Mouse (Mus musculus): ENCODE measurements around the gene Atp11a. TPM values are rescaled to one million over a fixed set of nuclear protein-coding genes. Genes with fewer than 3 reads are reported as not detected.

The Atp11a gene
- polyA plus RNA-seq, 1 experiment from 2014 or later = 10.4 TPM

DNA sequence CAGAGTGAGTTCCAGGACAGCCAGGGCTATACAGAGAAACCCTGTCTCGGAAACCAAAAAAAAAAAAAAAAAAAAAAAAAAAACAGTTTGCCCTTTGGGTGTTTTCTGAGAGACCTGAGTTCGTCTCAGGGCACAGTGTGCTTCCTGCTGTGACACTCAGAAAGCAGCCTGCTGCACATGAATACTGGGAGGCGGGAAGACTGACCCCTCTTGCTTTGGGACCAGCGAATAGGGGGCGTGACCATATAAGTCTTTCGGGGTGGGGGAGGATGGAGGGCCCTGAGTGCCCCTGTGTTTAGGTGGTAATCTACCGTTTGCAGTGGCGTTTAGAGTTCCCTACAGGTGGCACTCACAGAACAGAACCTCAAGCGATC is 116.2 kb downstream of the Atp11a start:
- peak overlapping the region; percentile 67 for H3K9ac ChIP-seq
- WGBS = 18% methylated on average over 9 of the region's 9 CpGs

DNA sequence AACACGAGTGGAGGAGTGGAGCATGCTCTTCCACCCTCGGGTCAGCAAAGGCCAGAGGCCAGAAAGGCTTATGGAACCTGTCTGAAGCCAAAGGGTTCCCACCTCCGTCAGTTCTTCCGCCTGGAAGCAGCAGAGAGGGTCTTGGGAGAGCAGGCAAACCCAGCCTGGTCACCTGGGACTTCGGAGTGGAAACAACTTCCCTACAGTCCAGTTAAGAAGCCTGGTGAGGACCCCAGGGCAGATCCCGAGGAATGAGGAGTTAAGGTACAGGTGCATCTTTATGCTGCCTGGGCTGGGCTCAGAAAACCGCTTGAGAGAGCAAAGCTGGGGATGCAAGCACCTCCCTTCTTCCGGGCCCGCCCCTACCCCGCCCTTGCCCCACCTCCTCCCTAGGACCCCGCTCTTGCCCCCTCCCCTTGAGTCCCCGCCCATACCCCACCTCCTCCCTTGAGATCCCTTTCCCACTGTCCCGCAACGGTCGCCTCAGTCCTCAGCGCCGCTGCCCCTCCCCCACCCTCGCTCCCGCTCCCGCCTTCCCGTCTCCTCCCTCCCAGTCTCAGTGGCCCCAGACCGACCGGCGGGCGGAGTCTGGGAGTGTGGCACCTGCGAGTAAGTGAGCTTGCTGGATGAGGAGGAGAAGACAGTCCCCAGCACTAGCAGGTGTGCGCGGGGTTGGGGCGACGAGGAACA is 116.7 kb downstream of the Atp11a start, which contains the start of gene Mcf2l:
TSS of gene Mcf2l (plus strand) at position 450 of the 690 bp plus-strand sequence.
- WGBS = 2% methylated on average over 29 of the region's 30 CpGs
- Histone ChIP-seq H3K27me3 (replicated peaks) (peaks cover 51% of the 10 kb centered on the region), H3K9ac (peak within 1 kb of the TSS; percentile 67), H3K4me3 (peak within 1 kb of the TSS; percentile 65), H3K9me3 (no peaks in the 10 kb centered on the region), H3K27ac (replicated peaks) (no peak within 1 kb of the TSS), H3K4me2 (peak within 1 kb of the TSS; percentile 87), H3K4me1 (peaks cover 26% of the 10 kb centered on the region), H3K36me3 (no peaks in the 10 kb centered on the region)
- ATAC-seq (ENCODE audit: extremely low read depth, insufficient number of reproducible peaks, low FRiP score, low TSS enrichment) = peak; percentile 37; the same call in 1 of the 2 replicates

More for the DNA sequence above, 116.2 kb downstream of the Atp11a start:
- Histone ChIP-seq H3K9me3 (no peaks in the 10 kb centered on the region), H3K4me3 (peak overlapping the region; percentile 65), H3K27ac (replicated peaks) (no peak overlapping the region), H3K36me3 (no peaks in the 10 kb centered on the region), H3K4me2 (peak overlapping the region; percentile 87), H3K4me1 (peaks cover 23% of the 10 kb centered on the region), H3K27me3 (replicated peaks) (peaks cover 50% of the 10 kb centered on the region)
- no peak for ATAC-seq (ENCODE audit: extremely low read depth, insufficient number of reproducible peaks, low FRiP score, low TSS enrichment)

DNA sequence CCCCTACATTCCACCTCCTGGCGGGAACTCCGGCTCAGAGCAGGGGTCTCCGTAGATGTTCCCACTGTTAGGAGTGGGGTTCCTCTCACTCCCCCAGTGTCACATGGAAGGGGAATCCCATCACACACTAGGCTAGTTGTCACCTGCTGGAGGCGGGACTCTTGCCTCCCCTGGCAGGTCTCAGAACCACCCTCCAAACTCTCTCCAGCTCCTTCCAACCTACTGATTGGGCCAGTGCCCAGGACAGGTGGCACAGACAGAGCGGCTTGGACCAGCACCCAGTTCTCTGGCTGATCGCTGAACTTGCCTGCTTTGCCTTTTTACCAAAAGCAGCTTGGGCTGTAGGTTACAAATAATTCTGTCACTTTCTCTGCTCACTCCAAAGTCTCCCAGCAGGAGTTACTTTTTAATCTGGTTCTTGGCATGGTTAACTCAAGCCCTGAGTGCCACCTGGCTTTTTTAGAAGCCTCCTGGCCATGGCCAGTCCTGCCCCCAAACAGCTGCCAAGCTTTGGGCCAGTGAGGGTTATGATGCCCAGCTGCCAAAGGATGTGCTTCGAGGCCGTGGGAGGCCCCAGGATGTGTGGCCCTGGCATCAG is 117.5 kb downstream of the Atp11a start:
- Histone ChIP-seq H3K27ac (replicated peaks) (no peak overlapping the region), H3K9ac (peak overlapping the region; percentile 67), H3K9me3 (no peaks in the 10 kb centered on the region), H3K27me3 (replicated peaks) (peaks cover 51% of the 10 kb centered on the region), H3K4me1 (peaks cover 34% of the 10 kb centered on the region), H3K36me3 (no peaks in the 10 kb centered on the region), H3K4me3 (peak overlapping the region; percentile 65), H3K4me2 (peak overlapping the region; percentile 87)
- no peak for ATAC-seq (ENCODE audit: extremely low read depth, insufficient number of reproducible peaks, low FRiP score, low TSS enrichment)
- WGBS = 31% methylated on average over 8 of the region's 8 CpGs

DNA sequence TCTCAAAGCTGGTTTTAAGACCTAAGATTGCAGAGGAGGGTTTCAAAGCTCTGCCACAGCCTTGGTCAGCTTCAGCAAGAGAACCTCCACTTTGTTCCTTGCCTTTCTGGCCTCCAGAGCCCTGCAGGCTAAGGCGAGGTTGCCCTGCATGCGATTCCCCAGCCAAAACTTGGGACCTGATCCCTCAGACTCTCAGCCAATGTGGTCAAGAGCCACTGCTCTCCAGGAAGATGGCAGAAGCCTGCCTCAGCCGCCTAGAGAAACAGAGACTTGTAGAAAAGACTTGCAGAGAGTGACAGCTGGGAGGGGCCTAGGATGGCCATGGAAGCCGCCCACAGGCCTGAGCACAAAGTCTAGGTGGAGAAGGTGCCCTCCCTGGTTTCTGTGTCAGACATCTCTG is 118.2 kb downstream of the Atp11a start:
- 77% methylated on average over 4 of the region's 4 CpGs for WGBS
- H3K27me3 ChIP-seq (replicated peaks) = peaks cover 54% of the 10 kb centered on the region
- no peaks in the 10 kb centered on the region for H3K36me3 ChIP-seq
- H3K9me3 ChIP-seq = no peaks in the 10 kb centered on the region
- peaks cover 35% of the 10 kb centered on the region for H3K4me1 ChIP-seq
- H3K4me3 ChIP-seq = no peak overlapping the region
- H3K27ac ChIP-seq (replicated peaks) = no peak overlapping the region
- H3K4me2 ChIP-seq = no peak overlapping the region
- no peak overlapping the region for H3K9ac ChIP-seq
- no peak for ATAC-seq (ENCODE audit: extremely low read depth, insufficient number of reproducible peaks, low FRiP score, low TSS enrichment)

DNA sequence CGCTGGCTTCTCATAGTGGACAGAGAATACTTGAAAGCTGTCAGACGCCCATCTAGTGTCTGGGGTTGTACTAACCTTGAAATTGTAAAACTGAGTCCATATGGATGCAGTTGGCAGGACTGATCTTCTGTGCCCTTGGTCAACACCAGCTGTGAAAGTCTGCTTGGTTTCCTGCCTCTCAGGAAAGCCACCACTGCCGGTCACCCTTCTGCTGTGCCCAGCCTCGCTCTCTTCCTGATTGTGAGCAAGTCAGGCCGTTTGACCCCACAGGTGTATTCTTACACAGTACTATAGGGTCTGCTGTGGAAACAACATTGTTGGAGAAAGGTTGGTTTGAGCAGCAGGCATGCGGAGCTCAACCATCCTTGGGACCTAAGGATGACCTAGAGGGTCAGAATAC is 120.3 kb downstream of the Atp11a start:
- WGBS = 77% methylated on average over 6 of the region's 6 CpGs
- Histone ChIP-seq H3K27me3 (replicated peaks) (peaks cover 41% of the 10 kb centered on the region), H3K4me1 (peaks cover 28% of the 10 kb centered on the region)

DNA sequence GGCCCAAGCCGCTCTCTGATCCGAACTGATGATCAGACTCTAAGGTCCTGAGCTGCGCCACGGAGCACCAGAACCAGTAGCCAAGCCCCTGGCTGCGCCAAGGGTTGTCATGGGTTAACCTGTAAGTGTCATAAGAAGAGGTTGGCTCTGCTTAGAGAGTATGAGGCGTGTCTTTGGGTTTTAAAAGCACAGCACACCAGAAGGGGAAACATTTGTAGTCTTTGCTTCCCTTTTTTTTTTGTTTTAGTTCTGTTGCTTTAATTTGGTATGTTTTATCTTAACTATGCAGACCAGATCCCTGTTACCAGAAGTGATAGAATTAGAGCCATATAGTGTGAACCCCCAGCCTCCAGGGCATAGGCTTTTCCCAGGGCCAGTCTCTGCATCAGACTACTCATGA is 123.3 kb downstream of the Atp11a start:
- H3K4me1 ChIP-seq = peaks cover 36% of the 10 kb centered on the region

More for the DNA sequence above, 120.3 kb downstream of the Atp11a start:
- H3K36me3 ChIP-seq = no peaks in the 10 kb centered on the region
- no peaks in the 10 kb centered on the region for H3K9me3 ChIP-seq
- no peak overlapping the region for H3K9ac ChIP-seq
- no peak overlapping the region for H3K4me3 ChIP-seq
- no peak overlapping the region for H3K4me2 ChIP-seq
- no peak for ATAC-seq (ENCODE audit: extremely low read depth, insufficient number of reproducible peaks, low FRiP score, low TSS enrichment)
- no peak overlapping the region for H3K27ac ChIP-seq (replicated peaks)

DNA sequence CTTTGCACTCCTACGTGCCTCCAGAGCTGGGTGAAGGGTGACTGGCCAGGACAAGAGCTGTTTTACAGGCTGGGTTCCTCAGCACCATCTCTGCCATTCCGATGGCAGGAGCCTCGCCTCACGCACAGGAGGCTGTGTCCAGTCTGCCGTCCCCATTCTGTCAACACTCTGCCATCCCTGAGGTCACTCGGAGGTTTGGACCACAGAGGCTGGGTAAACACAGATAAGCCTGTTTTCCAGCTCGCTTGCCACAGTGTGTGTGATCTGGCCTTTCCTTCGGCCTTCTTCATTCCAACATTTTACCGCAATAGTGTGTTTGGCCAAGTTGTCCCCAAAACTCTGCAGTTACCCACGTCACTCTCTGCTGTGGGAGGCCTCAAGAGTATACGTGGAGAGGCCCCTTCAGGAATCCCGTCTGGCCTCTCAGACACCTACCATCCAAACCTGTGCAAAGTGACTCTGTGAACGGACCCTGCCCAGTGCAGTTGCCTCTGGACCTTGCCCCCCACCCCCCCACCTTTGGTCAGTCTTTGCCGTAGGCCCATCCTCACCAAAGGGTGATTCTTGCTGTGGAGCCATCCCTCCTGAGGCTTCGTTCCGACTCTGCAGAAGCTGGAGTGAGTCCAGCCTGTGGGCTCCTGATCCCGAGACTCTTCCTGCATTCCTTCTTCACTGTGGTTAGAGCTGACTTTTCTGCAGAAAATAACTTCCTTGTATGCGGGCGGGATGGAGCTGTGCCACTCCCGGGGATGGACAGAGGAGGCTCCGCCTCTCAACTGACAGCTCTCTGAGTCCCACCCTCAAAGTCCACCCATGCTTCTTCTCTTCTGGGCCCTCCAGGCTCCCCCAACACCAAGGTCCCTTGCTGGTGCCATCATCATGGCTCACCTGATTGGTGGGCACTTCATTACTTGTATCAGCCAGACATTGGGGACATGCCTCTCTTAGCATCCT is 126.5 kb downstream of the Atp11a start:
- peak overlapping the region; percentile 36 for H3K4me2 ChIP-seq
- H3K36me3 ChIP-seq = no peaks in the 10 kb centered on the region
- H3K27ac ChIP-seq (replicated peaks) = no peak overlapping the region
- no peak overlapping the region for H3K4me3 ChIP-seq
- 30% methylated on average over 21 of the region's 21 CpGs for WGBS
- H3K9me3 ChIP-seq = no peaks in the 10 kb centered on the region
- 0 out of 2 replicates have a peak, but pooled peaks cover 4% of the 10 kb centered on the region for H3K27me3 ChIP-seq (replicated peaks)
- peak overlapping the region; percentile 8; the same call in 1 of the 2 replicates for H3K9ac ChIP-seq
- peaks cover 33% of the 10 kb centered on the region for H3K4me1 ChIP-seq
- ATAC-seq (ENCODE audit: extremely low read depth, insufficient number of reproducible peaks, low FRiP score, low TSS enrichment) = no peak

More for the DNA sequence above, 123.3 kb downstream of the Atp11a start:
- WGBS = 88% methylated on average over 6 of the region's 6 CpGs
- H3K9ac ChIP-seq = no peak overlapping the region
- no peak overlapping the region for H3K4me2 ChIP-seq
- ATAC-seq (ENCODE audit: extremely low read depth, insufficient number of reproducible peaks, low FRiP score, low TSS enrichment) = no peak
- H3K27me3 ChIP-seq (replicated peaks) = peaks cover 20% of the 10 kb centered on the region
- H3K27ac ChIP-seq (replicated peaks) = no peak overlapping the region
- no peaks in the 10 kb centered on the region for H3K9me3 ChIP-seq
- no peak overlapping the region for H3K4me3 ChIP-seq
- H3K36me3 ChIP-seq = no peaks in the 10 kb centered on the region

DNA sequence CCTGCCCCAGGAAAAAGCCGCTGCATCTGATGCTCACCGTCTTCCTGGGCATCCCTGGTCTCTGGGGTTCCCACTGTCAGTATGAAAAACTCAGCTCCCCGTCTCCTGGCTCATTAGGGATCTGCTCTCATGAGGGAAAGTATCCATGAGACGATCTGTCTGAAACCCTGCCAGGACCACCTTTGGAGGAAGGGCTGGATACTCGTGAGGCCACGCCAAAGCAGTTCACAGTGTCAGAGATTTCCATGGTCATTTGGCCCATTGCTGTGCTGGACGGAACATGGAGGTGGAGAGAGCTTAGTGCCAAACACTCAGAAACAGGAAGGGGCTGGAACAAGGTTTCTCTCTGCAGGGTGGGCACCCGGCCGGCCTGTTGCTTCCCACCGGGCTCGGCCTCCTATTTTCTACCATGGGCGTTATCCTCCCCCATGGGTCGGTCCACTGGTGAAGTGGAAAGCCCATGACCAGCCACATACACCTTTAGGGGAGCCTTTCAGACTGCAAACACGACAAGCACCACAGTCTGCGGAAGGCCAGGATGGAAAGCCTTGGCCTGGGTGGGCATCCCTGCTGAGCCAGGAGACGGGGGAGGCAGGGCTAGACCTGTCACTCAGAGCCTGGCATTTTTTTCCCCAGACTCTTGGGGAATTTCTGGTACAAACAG is 131.1 kb downstream of the Atp11a start:
- Histone ChIP-seq H3K4me1 (peaks cover 10% of the 10 kb centered on the region), H3K27ac (replicated peaks) (no peak overlapping the region), H3K36me3 (no peaks in the 10 kb centered on the region), H3K4me2 (no peak overlapping the region), H3K9ac (no peak overlapping the region), H3K9me3 (no peaks in the 10 kb centered on the region), H3K4me3 (no peak overlapping the region), H3K27me3 (replicated peaks) (peaks cover 17% of the 10 kb centered on the region)
- WGBS = 77% methylated on average over 16 of the region's 16 CpGs
- ATAC-seq (ENCODE audit: extremely low read depth, insufficient number of reproducible peaks, low FRiP score, low TSS enrichment) = no peak

DNA sequence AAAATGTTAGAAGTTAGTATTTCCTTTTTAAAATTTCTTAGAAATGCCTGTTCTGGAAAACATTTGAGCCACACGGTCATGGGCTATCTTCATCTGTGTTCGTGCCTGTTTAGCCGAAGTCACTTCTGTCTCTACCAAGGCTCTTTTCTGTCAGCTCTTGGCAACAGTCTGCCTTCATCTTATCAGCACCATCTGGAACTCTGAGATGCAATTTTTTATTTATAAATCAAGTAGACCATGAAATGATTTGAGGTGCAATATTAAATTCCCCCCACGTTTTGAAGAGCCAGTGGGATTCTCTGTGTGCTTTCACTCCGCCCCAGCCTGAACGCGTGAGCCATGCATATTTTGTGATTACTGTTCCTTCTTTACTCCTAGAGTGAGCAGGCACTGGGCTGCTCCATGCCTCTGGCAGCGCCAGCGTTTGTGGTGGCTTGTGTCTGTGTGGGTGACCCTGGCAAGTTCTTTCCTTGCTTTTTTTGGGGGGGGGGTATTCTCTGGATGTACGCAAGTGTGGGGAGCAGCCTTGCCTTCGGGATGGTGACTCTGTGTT is 132.3 kb downstream of the Atp11a start:
- Histone ChIP-seq H3K27me3 (replicated peaks) (peaks cover 17% of the 10 kb centered on the region), H3K4me1 (no peaks in the 10 kb centered on the region), H3K27ac (replicated peaks) (no peak overlapping the region), H3K9me3 (no peaks in the 10 kb centered on the region), H3K4me2 (no peak overlapping the region), H3K36me3 (no peaks in the 10 kb centered on the region), H3K9ac (no peak overlapping the region), H3K4me3 (no peak overlapping the region)
- WGBS = 80% methylated on average over 11 of the region's 11 CpGs
- no peak for ATAC-seq (ENCODE audit: extremely low read depth, insufficient number of reproducible peaks, low FRiP score, low TSS enrichment)

DNA sequence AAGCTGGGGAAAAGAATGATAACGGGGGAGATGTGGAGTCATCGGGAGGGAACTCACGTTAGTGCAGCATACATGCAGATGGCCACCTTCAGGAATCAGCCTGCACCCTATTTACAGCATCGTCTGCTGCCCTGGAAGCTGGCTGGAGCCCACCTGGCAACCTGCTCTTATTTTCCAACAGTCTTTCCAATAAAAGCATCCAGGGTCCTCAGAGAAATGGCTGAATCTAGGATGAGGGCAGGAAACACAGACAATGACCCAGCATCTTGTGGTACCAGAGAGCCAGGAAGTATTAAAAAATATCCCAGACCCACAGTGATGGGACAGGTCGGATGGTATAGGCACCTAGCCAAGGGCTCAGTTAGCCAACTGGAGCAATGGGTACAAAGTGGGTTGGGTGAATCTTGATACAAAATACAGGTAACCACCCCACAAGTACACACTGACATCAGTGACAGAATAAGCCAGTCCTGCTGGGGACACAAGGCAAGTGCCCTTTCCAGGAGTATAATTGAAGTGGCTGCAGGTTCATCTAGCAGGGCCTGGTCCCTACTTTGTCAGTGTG is 136.2 kb downstream of the Atp11a start:
- no peaks in the 10 kb centered on the region for H3K36me3 ChIP-seq
- no peaks in the 10 kb centered on the region for H3K9me3 ChIP-seq
- 54% methylated on average over 5 of the region's 5 CpGs for WGBS
- H3K27me3 ChIP-seq (replicated peaks) = peaks cover 24% of the 10 kb centered on the region
- no peak for ATAC-seq (ENCODE audit: extremely low read depth, insufficient number of reproducible peaks, low FRiP score, low TSS enrichment)
- H3K9ac ChIP-seq = no peak overlapping the region
- peaks cover 14% of the 10 kb centered on the region; the same call in 1 of the 2 replicates for H3K4me1 ChIP-seq
- no peak overlapping the region for H3K4me2 ChIP-seq
- no peak overlapping the region for H3K4me3 ChIP-seq
- no peak overlapping the region for H3K27ac ChIP-seq (replicated peaks)

All from heart, embryonic 13.5 days (tissue).